Mouse (Mus musculus) layer of hippocampus, adult 11-12 months (tissue): ENCODE measurements at regions not wholly inside any gene's neighbourhood (a gene's known extent, or its start where the extent isn't known, plus 50 kb on each side); places are given as distances from the start of the nearest gene placed in this dataset.
A peak's percentile ranks its signal among the peaks of the same experiment; 100 is the strongest.

Experiments used
- DNase-seq: peaks from one replicate; pipeline ENCODE4 v3.0.0; 2022; ENCODE audit warnings: low spot score

DNA sequence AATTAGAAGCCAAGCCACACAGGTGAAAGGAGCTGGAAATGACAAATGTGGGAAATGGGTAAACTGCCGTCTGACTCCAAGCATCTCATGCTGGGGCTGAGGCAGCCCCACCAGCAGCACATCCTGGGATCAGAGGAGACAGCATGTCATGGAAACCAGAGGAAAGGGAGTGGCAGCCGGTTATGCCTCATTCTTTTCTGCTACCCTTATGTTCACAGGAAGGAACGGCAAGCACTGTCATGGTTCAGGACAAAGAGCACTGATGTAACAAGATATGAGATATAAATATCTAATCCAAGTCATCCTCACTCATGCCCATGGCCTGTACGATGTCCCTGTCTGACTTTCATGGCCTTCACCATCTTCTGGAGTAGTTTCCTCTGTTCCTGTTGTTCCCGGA lies 125.2 kb upstream of the Tnfaip3 start:
- DNase-seq, result no peak

DNA sequence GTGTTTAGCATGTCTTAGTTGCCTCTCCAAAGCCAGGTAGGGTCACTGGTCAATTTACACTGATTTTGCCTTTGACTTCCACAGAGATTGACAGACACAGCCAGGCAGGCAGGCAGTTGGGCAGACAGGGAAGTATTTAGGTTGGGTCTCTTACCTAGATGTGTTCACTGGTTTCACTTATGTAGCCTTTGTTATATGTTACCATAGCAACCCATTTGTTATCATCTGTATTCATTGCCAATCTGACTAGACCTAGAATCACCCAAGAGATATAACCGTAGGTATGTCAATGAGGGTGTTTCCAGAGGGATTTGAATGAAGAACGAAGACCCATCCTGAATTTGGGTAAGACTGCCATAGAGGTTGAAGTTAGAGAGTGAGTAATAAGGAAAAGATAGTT lies 123.8 kb upstream of the Tnfaip3 start:
- DNase-seq, result no peak

DNA sequence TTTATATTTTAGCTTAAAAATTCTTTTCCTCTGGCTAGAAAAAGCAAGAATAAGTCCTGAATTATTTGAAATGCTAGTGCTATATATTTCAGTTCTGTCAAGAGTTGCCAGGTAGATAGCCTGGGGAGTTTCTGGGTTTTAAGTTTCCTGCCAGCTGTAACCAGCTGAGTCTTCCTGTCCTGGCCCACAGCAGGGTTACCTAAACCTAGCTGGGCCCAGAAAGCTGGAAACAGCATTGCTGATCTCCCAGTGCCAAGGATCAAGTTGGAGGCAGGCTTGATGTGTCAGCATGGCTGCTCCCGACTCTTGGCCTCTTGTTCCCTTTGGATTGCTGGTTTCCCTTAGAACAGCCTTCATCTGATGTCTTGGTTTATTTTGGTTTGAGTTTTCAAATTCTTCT lies 122.8 kb upstream of the Tnfaip3 start:
- DNase-seq, result no peak

DNA sequence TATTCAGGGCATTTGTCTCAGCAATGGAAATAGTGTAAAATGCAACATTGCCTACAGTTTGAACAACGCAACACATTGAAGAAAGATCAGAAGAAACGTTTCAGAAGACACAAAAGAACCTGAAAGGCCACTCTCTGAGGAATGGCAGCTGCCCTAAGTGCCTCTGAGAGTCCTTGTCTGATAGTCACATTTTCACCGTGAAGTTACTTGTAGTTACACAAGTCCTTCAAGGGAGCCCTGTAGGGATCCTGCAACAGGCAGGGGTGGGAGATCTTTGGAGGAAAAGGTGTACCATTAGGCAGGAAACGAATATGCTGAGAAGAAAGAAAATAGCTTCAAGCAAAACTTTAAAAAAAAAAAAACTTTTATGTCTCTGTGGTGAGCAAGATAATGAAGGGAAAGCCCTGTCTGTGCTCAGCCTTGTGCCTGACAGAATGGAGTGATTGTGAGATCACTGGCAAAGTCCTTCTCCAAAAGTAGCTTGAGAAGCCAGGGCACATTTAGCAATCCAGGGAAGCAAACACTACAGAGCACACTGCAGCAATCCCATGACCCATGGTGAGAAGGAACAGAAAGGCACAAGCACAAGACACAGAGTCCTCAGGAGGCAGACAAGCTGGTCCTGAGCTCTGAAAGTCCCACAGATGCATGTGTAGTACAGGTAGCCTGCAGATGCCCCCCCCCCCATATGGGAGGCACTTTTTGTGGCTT lies 112.3 kb upstream of the Tnfaip3 start:
- DNase-seq, result no peak

DNA sequence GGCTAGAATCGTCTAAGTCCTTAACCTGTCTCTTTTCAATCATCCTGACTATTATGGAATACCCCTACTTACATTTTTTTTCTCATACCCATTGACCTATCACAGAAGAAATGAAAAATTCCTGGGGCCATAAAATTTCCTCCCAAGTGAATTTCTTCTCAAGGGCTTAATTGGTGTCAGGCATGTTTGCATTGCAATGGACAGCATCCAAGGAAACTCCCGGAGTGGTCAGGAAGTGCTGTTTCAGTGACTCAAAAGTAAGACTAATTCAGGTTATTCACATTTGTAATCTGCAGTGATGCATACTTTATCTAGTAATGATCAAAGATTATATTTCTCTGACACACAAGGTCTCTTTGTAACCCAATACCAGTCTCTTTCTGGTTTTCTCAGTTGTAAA lies 111.5 kb upstream of the Tnfaip3 start:
- no peak for DNase-seq

DNA sequence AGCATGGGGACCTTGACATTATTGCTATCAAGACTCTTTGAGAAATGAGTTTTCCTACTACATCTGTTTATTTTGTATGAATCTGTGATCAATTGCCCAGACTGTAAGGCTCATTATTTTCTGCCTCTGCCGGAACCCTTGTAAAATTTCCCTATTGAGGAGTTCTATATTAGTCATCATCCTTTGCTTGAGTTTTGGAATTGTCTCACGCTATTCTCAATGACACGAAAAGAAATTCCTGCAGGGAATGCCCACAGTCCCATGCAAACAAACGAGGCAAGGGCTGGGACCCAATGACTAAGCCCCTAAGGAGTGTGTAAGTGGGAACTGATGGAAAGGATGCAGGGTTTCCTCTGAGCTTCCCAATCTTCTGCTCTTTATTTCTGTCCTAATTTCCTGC lies 111.0 kb upstream of the Tnfaip3 start:
- DNase-seq, result no peak

DNA sequence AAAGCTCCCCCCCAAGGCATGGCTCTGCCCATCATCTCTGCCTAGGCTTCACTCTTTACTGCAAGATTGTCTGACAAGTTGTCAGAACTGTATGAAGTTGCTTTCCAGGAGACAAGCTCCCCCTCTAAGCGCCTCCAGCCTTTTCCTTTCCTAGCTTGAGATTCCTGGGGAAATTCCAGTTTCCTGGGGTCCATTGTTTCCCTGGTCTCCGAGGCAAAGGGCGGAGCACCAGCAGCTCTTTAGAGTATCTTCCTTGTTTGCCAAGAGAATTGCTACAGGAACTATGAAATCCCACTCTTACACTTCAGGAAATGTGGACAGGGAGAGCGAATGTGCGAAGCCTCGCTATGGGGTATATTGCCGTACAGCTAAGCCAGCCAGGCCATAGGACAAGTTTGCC lies 108.2 kb upstream of the Tnfaip3 start:
- DNase-seq, result no peak

DNA sequence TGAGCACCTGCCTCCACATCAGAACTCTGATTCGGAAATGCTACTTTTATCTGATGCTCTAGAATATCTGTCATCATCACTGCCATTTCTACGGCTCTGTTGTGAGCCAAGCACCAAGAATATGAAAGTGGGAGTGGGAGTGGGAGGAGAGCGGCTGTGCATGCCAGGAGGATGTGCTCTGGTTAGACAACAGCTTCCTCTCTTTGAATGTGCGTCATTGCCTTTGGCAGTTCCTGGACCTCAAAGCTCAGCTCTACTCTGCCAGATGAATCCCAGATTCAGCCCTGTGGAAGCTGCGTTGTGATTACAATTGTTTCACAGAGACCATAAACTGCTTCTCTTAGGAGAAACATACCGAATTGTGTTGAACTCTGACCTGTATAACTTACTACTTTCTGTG lies 106.8 kb upstream of the Tnfaip3 start:
- peak; percentile 56 for DNase-seq

DNA sequence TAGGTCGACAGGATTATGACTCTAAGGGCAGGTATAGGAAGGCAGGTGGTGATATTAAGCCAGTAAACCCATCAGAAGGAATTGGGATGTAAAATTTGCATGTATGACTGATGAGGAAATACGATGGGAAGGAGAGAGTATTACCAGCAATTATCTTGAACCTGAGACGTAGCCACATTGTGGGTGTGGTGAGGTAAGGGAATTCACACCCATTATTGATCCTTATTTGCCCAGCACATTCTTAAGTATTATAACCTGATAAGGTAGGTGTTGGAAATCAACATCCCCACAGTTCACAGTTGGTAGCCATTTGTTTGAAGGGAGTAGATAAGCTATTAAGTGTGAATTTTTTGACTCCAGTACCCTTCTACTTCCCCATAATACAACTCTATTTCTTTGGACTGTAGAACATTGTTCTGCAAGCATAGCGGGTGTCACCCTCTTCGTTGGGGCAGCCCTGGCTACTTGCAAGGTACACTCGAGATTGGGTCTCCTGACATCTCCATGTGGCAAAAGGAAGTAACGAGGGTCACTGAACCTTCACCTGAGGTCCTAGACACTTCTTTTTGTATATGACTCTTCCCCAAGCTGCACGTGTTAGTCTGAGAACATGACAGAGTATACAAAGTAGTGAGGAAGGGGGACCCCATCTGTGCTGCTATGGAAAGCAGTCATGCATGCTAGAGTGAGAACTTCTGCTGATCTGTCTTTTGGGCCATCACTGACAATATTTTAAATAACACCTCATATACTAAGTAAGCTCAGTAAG lies 104.0 kb upstream of the Tnfaip3 start:
- DNase-seq, result no peak

DNA sequence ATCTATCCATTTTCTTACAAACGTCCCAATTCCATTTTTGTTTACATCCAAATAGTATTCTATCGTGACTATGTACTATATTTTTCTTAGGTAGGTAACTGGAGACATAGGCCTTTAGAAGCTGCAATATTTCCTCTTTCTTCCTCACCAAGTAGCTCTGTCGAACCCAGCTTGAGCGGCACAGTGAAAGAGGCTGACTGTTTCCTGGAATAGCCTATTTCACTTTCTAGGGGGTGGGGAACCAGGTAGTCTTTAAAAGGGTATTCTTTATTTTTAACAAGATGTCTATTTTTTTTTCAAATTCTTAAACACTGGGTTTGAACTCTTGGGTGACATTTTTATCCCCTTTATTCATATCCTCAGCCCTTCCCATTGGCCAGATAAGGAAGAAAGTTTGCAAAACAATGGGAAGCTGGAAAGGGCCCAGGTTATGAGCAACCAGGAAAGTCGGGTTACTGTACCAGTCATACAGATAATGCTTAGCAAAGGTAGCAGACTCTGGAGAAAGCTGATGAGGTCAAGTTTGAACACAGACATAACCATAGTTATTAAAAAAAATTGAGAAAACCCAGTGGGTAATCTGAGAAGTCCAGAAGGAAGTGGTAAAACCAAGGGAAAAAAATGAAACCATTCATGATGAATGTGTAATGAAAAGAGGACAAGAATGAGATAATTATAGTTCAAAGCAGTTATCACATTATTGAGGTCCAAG lies 103.3 kb upstream of the Tnfaip3 start:
- DNase-seq, result no peak

DNA sequence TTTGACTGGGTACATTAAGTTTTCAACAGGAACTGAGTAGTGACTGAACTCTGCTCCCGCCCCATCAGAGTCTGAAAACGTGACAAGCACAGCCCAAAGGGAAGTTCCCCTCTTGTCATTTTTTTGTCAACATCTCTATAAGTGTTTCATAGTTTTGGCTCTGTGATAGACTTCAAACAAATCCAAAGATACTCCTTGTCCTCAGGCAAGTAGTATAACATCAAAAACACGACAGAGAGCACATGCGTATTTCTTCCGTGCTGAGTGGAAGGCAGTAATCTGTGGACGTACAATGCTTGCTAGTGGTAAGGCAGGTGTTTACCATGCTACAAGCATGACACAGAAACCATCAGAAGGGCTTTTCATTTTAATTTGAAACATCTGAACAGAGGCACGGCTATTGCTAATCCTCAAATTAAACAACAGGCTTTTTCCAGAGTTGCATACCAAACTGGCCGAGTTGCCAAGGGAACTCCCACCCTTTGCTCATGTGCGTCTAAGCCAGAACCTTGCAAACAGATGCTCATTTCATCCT lies 101.7 kb upstream of the Tnfaip3 start:
- no peak for DNase-seq

DNA sequence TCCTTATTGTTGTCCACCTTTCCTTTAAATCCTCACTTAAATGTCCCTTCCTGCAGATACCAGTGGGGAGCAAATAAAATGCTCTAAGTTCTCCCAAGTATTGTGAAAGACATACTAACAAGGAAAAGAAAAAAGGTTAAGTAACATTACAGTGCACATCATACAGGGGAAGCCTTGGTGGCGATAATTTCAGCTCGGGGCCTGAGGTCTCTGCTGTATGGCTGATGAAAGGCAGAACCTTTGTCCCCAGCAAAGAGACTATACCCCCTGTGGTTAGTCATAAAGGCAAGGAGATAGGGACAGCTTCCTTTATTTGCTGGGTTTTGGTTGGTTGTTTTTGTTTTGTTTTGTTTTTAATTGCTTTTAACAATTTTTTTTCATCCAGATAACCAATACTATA lies 97.0 kb upstream of the Tnfaip3 start:
- no peak for DNase-seq

DNA sequence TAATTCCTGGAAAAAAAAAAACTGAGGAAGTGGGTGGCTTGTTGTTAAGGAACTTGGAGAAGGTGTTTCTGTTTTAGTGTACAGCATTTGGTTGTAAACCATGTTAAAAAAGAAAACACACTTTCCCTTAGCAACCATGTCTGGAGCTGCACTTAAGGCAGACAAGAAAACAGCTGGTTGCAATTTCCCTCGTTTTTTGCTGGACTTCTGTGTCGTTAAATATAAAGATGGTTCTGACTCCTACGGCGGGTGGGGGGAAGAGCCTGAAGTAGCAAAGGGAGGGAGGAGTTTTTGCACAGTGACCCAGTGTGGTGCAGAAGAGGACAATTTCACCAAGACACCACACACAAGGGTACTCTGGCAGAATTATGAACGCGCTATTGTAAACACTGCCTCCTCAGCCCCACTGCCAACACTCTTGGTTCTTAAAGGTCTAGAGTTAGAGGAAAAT lies 89.8 kb upstream of the Tnfaip3 start:
- DNase-seq, result no peak

DNA sequence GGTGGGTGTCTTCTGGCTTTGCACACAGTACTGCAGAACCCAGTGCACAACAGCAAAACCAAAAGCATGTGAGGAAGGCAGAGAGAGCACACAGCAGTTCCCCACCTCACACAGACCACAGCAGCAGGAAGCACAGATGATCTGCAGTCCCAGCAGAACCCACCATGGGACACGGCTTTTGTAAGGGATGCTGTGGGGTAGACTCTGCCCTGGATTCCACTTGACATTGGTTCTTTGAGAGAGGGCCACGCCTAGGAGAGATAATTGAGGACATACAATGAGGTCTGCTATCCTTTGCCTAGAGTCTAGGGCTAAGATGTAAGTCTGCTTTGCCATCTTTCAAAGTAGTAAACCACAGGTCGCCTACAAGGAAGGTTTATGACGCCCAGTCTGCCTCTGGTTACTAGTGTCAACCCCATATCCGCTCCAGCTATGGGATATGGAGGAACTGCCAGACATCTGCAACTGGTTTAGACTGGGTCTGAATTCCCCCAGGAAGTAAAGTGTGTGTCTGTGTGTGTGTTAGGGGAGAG lies 89.3 kb upstream of the Tnfaip3 start:
- no peak for DNase-seq

DNA sequence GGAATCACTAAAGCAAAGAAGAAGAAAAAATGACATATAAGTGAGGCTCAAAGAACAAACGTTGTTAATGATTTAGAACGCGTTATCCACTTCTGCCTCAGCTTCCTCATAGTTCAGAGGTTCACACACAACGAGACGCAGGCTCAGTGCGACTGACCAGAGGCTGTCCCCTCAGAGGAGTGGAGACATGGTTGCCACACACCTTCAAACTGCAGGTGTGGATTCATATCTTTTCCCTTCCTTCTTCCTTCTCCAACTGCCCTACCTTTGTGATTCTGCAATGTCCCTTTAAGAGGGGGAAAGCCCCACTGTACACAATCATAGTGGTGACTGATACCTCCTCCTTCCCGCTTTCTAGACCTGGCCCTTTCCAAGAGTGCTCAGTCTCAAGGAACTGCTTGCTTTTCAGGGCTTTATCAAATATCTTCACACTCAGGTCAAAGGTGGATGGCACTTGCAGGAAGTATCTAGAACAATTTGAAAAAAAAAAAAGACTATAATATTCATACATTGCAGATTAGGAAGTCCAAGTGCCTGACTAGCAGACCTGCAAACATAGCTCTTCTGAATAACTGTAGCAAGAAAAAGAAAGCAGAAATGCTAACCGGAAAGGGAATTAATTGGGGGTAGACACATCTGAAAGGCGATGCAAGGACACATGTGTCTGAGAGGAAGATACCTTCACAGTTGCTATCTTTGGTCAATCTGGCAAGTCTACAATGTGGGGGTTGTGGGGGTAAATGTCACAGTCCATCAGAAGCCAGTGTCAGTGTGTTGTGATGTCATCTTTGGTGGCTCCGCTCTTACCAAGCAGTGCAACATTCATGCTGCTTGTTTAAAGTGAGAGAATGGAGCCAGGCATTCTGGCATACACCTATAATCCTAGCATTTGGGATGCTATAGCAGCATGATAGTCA lies 84.2 kb upstream of the Tnfaip3 start:
- DNase-seq, result no peak

DNA sequence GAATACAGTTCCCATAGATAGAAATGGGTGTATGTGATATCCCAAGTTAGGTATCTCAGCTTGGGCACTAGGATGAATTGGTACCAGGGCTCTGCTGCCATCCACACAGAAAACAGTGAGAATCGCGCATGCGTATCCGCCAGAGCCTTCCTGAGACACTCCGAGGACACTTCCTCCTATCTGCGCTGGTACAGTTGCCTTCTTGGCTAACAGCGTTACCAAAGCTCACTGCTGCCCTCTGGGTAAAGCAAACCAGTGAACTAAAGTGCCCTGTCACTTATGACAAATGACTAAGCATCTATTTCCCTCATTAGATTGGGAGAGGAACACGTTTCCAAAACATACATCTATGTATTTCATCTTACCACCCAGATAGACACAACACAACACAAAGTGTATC lies 78.8 kb upstream of the Tnfaip3 start:
- peak; percentile 55 for DNase-seq

DNA sequence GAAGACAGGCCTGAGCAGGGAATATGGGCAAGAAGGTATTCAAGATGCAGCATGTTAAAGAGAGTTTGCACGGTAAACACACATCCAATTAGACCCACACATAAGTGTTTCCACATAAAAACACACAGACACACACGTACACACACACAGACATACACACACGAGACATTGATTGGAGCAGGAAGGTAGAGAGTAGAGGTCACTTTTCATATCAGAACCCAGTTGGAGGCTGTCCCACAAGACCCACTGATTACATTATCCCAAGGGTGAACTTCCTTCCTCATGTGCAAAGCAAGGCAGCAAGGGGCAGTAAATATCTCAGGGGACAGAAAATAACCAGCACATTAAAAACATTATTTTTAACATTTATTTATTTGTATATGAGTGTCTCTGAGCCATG lies 78.2 kb upstream of the Tnfaip3 start:
- DNase-seq, result no peak

DNA sequence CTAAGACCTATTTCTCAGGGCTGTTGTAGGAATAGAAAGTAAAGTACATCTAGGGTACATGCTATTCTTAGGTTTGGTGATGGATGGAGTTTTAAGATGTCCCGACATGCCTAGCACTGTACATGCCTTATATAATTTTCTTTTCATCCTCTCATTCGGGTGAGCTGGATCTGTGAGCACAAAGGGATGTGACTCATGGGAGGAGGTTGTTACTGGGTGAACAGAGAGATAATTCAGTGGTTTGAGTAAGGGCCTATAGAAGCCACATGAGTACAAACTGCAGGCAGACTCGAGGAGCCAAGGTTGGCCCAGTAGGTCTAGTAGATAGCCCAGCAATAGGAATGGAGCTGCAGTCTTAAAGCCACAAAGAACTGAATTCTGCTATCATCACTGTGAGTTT lies 76.5 kb upstream of the Tnfaip3 start:
- DNase-seq, result no peak

DNA sequence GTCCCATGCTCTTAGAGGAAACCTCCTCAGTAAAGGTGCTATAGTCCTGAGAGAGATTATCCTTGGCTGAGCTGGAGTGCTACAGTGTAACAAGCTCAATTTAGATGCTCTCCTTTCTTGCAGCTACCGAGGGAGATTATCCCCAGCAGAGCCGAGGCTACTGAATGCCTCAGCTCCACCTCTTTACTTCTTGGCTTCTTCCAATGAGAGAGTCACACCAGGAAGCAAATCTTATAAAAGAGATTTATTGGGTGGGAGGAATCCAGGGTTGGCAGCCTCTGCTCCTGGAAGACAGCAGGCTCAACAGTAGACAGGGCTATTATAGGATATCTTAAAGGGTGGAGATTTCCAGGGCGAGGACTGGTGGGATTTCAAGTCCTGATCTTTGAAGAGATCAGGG lies 75.7 kb upstream of the Tnfaip3 start:
- DNase-seq, result no peak

DNA sequence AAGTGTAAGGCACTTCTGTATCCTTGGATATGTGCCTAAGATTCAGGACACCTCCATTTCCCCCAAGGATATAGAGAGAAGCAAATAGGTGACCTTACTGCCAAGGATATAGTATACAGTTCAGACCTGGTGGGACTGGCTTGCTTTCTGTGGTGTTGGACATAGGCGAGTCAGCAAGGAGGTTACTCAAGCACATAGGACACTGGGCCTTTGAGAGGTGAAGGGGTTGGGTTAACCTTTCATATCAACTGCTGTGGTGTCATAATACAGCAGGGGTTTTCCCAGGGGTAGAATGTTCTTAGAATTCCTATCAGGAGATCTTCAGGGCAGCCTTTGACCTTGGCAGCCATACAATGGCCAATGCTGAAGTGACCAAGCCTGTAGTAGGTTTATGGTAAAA lies 71.5 kb upstream of the Tnfaip3 start:
- no peak for DNase-seq

DNA sequence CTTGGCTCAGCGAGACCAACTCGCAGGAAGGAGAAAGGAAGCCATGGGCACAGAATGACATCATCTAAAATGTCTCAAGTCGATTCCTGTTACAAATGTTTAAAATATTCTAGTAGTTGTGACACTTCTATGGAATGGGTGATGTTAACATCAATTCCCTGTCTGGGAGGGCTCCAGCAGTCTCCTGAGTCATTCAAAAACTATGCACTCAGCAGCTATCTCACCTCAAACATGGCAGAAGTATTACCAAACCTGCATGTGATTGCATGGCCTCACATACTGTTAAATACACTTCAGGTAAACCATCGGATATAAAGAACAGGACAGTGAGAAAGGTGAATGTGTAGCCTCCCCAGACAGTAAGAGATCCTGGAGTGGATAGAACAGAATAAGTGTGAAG lies 66.7 kb upstream of the Tnfaip3 start:
- DNase-seq, result no peak

DNA sequence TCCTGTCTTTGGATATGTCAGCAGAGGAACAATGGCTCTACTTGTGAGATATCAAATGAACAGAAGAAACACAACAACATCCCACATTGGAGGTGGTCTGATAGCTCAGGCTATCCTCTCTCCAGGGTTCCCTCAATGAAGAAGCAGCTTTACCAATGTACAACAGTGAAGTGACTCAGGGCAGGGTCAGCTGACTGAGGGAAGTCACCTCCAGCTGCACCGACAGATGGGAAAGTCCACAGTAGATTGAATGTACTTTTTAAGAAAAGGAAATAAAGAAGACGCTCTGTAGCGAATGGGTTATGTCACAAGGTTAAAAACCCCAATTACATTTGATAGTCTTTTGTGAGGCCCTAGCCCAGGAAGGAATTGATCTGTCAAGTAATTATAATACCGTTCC lies 62.6 kb upstream of the Tnfaip3 start:
- no peak for DNase-seq
